Comparison of ENCODE assay signal across 23 mouse cellular contexts in the genomic region with DNA sequence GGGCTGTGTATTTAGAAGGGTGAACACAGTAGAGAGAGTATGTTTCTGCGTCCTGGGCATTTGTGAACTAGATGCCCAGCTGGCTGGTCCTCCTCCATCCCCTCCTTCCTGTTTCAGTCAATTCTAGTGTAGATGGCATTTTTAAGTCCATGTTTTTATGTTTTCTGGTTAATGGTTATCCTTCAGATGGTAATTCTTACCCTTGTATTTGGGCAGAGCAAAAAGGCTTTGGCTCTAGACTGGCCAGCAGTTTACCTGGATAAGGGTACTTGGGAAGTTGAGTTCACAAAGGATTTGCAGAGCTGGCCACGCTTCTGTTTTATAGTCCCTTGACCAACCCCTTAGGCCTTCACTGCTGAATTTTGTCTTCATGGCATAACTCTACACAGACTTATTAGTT. TPM values are rescaled to one million over a fixed set of nuclear protein-coding genes. Genes with fewer than 3 reads are reported as not detected.
A peak's percentile ranks its signal among the peaks of the same experiment; 100 is the strongest.
DNase-seq lines count a peak whose midpoint lies in the region; ATAC-seq and TF ChIP-seq lines count a peak whose summit lies in the region.
"Had no signal": no experiment of that assay in that cellular context is flagged by ENCODE, and none has a peak within 500 bp of the region (broad histone marks: within the 10 kb centered on the region; RNA-seq: fewer than 3 reads in every experiment).

No protein-coding gene starts in this region.

- no peak for ATAC-seq in heart, embryonic 12.5 days (ENCODE audit: insufficient number of reproducible peaks, low FRiP score)
- ATAC-seq in heart, embryonic 16.5 days (replicated peaks; ENCODE audit: extremely low read depth, insufficient read depth, low FRiP score) = no peak
- no peak for ATAC-seq in kidney, embryonic 14.5 days (ENCODE audit: low FRiP score, low TSS enrichment)
- ATAC-seq: forebrain, embryonic 16.5 days; intestine, embryonic 16.5 days had no signal

- no peak for DNase-seq in heart, postnatal 10 days
- DNase-seq in heart, adult 8-10 months (ENCODE audit: low spot score) = no peak
- DNase-seq in kidney, adult 9 months = peak; percentile 51
- no peak for DNase-seq in thymus, adult 2 months
- DNase-seq: adrenal gland, adult 2 months; adrenal gland, postnatal 25 days; cerebellum, adult 18-20 months; cerebellum, adult 9-11 months; cerebellum, postnatal 36 days; gastrocnemius, postnatal 25 days had no signal

- peak overlapping the region; percentile 30; the same call in 1 of the 2 replicates for H3K4me2 ChIP-seq in heart, embryonic 12.5 days
- peak overlapping the region; percentile 45 for H3K4me2 ChIP-seq in heart, embryonic 16.5 days (ENCODE audit: low read depth, low read length)
- no peak overlapping the region for H3K4me2 ChIP-seq in kidney, embryonic 14.5 days (replicated peaks; ENCODE audit: low read depth, low read length)
- H3K4me2 ChIP-seq: embryonic facial prominence, embryonic 13.5 days; forebrain, embryonic 12.5 days; hindbrain, embryonic 14.5 days; kidney, embryonic 15.5 days had no signal

- no peak overlapping the region for H3K4me3 ChIP-seq in heart, embryonic 12.5 days
- peak overlapping the region; percentile 22 for H3K4me3 ChIP-seq in heart, embryonic 16.5 days (ENCODE audit: low read length)
- H3K4me3 ChIP-seq in kidney, embryonic 14.5 days (ENCODE audit: low read length) = no peak overlapping the region
- H3K4me3 ChIP-seq in thymus, adult 2 months (ENCODE audit: control insufficient read depth, insufficient read depth, low read length) = no peak overlapping the region
- H3K4me3 ChIP-seq: embryonic facial prominence, embryonic 13.5 days; forebrain, embryonic 12.5 days; hindbrain, embryonic 10.5 days; kidney, embryonic 15.5 days had no signal

- peak overlapping the region; percentile 31; the same call in 1 of the 2 replicates for H3K27ac ChIP-seq in heart, embryonic 12.5 days (ENCODE audit: poor library complexity, severe bottlenecking)
- peak overlapping the region; percentile 73 for H3K27ac ChIP-seq in heart, embryonic 16.5 days (ENCODE audit: low read length)
- no peak overlapping the region for H3K27ac ChIP-seq in kidney, embryonic 14.5 days (ENCODE audit: low read depth, low read length)
- no peak overlapping the region for H3K27ac ChIP-seq in thymus, adult 2 months (ENCODE audit: control insufficient read depth, insufficient read depth, low read length)
- H3K27ac ChIP-seq: embryonic facial prominence, embryonic 13.5 days; forebrain, embryonic 12.5 days; hindbrain, embryonic 10.5 days; hindbrain, embryonic 14.5 days; kidney, embryonic 15.5 days had no signal

- peaks cover 50% of the 10 kb centered on the region for H3K4me1 ChIP-seq in heart, embryonic 12.5 days (replicated peaks)
- H3K4me1 ChIP-seq in heart, embryonic 16.5 days (ENCODE audit: control insufficient read depth, insufficient read depth, low read length) = peaks cover 42% of the 10 kb centered on the region
- peaks cover 10% of the 10 kb centered on the region for H3K4me1 ChIP-seq in kidney, embryonic 14.5 days (ENCODE audit: control insufficient read depth, insufficient read depth, low read length)
- H3K4me1 ChIP-seq in thymus, adult 2 months (replicated peaks; ENCODE audit: control insufficient read depth, insufficient read depth, low read length) = peaks cover 6% of the 10 kb centered on the region

- no peak overlapping the region for H3K9ac ChIP-seq in heart, embryonic 12.5 days
- peak overlapping the region; percentile 52 for H3K9ac ChIP-seq in heart, embryonic 16.5 days (ENCODE audit: low read length)
- no peak overlapping the region for H3K9ac ChIP-seq in kidney, embryonic 14.5 days (ENCODE audit: low read depth, low read length)
- H3K9ac ChIP-seq: embryonic facial prominence, embryonic 13.5 days; forebrain, embryonic 12.5 days; hindbrain, embryonic 14.5 days; kidney, embryonic 15.5 days had no signal

- H3K27me3 ChIP-seq in heart, embryonic 12.5 days (replicated peaks) = no peaks in the 10 kb centered on the region
- no peaks in the 10 kb centered on the region for H3K27me3 ChIP-seq in heart, embryonic 16.5 days (ENCODE audit: control insufficient read depth, insufficient read depth, low read length)
- H3K27me3 ChIP-seq in kidney, embryonic 14.5 days (ENCODE audit: control insufficient read depth, insufficient read depth, low read length) = no peaks in the 10 kb centered on the region
- no peaks in the 10 kb centered on the region for H3K27me3 ChIP-seq in thymus, adult 2 months (ENCODE audit: control insufficient read depth, insufficient read depth, low read length)
- H3K27me3 ChIP-seq: embryonic facial prominence, embryonic 13.5 days; forebrain, embryonic 12.5 days; kidney, embryonic 15.5 days had no signal

- TF ChIP-seq POLR2A in thymus, adult 2 months (IDR thresholded peaks at IDR 0.05; ENCODE audit: control insufficient read depth, extremely low read depth, insufficient read depth, low read length, poor library complexity) = no peak

- WGBS in heart, embryonic 12.5 days = 89% methylated on average over 2 of the region's 2 CpGs
- whole genome bisulfite sequencing in heart, embryonic 16.5 days = 76% methylated on average over 2 of the region's 2 CpGs
- 88% methylated on average over 2 of the region's 2 CpGs for WGBS in kidney, embryonic 14.5 days
- 89% methylated on average over 2 of the region's 2 CpGs for WGBS in thymus, adult 2 months

- intact Hi-C loops in heart, postnatal 10 days (cut with DNase I) = no loop called here

- H3K9me3 ChIP-seq in heart, embryonic 12.5 days (replicated peaks) = no peaks in the 10 kb centered on the region
- no peaks in the 10 kb centered on the region for H3K9me3 ChIP-seq in heart, embryonic 16.5 days (replicated peaks; ENCODE audit: control insufficient read depth, low read length)
- H3K9me3 ChIP-seq in kidney, embryonic 14.5 days (ENCODE audit: control insufficient read depth, low read length) = no peaks in the 10 kb centered on the region
- H3K9me3 ChIP-seq: embryonic facial prominence, embryonic 13.5 days; forebrain, embryonic 12.5 days; hindbrain, embryonic 10.5 days; kidney, embryonic 15.5 days had no signal

- H3K36me3 ChIP-seq in heart, embryonic 12.5 days = no peaks in the 10 kb centered on the region
- no peaks in the 10 kb centered on the region for H3K36me3 ChIP-seq in heart, embryonic 16.5 days (ENCODE audit: control insufficient read depth, insufficient read depth)
- no peaks in the 10 kb centered on the region for H3K36me3 ChIP-seq in kidney, embryonic 14.5 days (ENCODE audit: control insufficient read depth, insufficient read depth, low read length)
- H3K36me3 ChIP-seq in thymus, adult 2 months (ENCODE audit: control insufficient read depth, insufficient read depth, low read length) = no peaks in the 10 kb centered on the region
- H3K36me3 ChIP-seq: embryonic facial prominence, embryonic 13.5 days; forebrain, embryonic 12.5 days had no signal

- no peak for TF ChIP-seq CTCF in thymus, adult 2 months (IDR thresholded peaks at IDR 0.05; ENCODE audit: borderline replicate concordance, control insufficient read depth, extremely low read depth, insufficient read depth, low read length, poor library complexity)

RNA-seq across cellular contexts. Expression of gene Ppp2ca, which starts 7.6 kb away (rescaled TPM):
- 80.9 and 82.0 TPM in 2 replicates for polyA plus RNA-seq in heart, embryonic 12.5 days (2016; fragmentation: Nextera tagmentation; extraction: Ambion mirVana)
- 10 to 100 TPM; 74.3 to 75.9 TPM for total RNA-seq in heart, postnatal 10 days (2021)
- polyA plus RNA-seq in heart, embryonic 16.5 days (2015; fragmentation: Nextera tagmentation; extraction: Ambion mirVana) = 67.3 and 71.3 TPM in 2 replicates
- total RNA-seq in heart, adult 8-10 months (2022) = 10 to 100 TPM; 53.3 to 55.1 (median 54.5) TPM
- 83.4 and 110 TPM in 2 replicates for polyA plus RNA-seq in kidney, embryonic 14.5 days (2014; fragmentation: Nextera tagmentation; extraction: Ambion mirVana)
- polyA plus RNA-seq in thymus, adult 2 months (2012; rRNA removed) = 51.0 and 54.7 TPM in 2 replicates

RNA-seq across cellular contexts. Expression of gene Olfr1373, which starts 39.3 kb away (rescaled TPM):
- not detected in 2 replicates for polyA plus RNA-seq in heart, embryonic 12.5 days (2016; fragmentation: Nextera tagmentation; extraction: Ambion mirVana)
- not detected for total RNA-seq in heart, postnatal 10 days (2021)
- not detected in 2 replicates for polyA plus RNA-seq in heart, embryonic 16.5 days (2015; fragmentation: Nextera tagmentation; extraction: Ambion mirVana)
- total RNA-seq in heart, adult 8-10 months (2022) = not detected
- polyA plus RNA-seq in kidney, embryonic 14.5 days (2014; fragmentation: Nextera tagmentation; extraction: Ambion mirVana) = not detected in 2 replicates
- polyA plus RNA-seq in thymus, adult 2 months (2012; rRNA removed) = not detected in 2 replicates
- total RNA-seq: adrenal gland, adult 2 months; adrenal gland, postnatal 25 days; ES-E14; gastrocnemius, postnatal 25 days; granulocyte monocyte progenitor cell, adult 5-6 weeks had no signal
- polyA plus RNA-seq: adrenal gland, adult 2 months; embryonic facial prominence, embryonic 13.5 days; forebrain, embryonic 12.5 days; forebrain, embryonic 16.5 days; frontal cortex, adult 2 months; hindbrain, embryonic 10.5 days; hindbrain, embryonic 14.5 days; intestine, embryonic 16.5 days; kidney, embryonic 15.5 days had no signal

Comparison
In these comparisons a context has a peak if more than half of its experiments do, and no peak if none do; other contexts are left out.
1. H3K27ac ChIP-seq: peak in heart, embryonic 12.5 days (single experiment) and heart, embryonic 16.5 days (single experiment); none in kidney, embryonic 14.5 days (single experiment) and thymus, adult 2 months (single experiment).